Mouse (Mus musculus) CH12.LX (cell line): ENCODE data around the gene Depdc1b. TPM values are rescaled to one million over a fixed set of nuclear protein-coding genes. Genes with fewer than 3 reads are reported as not detected.

Source experiments
- DNase-seq: peaks from one replicate; pipeline ENCODE4 v3.0.0-alpha.2; 2013; ENCODE audit errors: extremely low read depth
- H3K27ac ChIP-seq: 2 replicates; pipeline ENCODE4 v1.5.1; 2012; ENCODE audit warnings: low read depth, mild to moderate bottlenecking, control low read depth, moderate library complexity; ENCODE audit not compliant: insufficient read depth
- H3K27me3 ChIP-seq: replicated peaks from 2 replicates; pipeline ENCODE3; 2012; ENCODE audit warnings: inconsistent platforms
- H3K36me3 ChIP-seq, 2 experiments: replicated peaks in 1 of 2; 2 replicates each; pipeline versions ENCODE3 to v1.6.1; 2012; ENCODE audit warnings: inconsistent platforms in 1 of 2, low read length in 1 of 2, mild to moderate bottlenecking in 1 of 2, mixed read lengths in 1 of 2, moderate library complexity in 1 of 2; ENCODE audit not compliant: control insufficient read depth in 1 of 2, insufficient read depth in 1 of 2
- H3K4me1 ChIP-seq, 2 experiments: 2 replicates each; pipeline ENCODE4 v1.6.1; 2012; ENCODE audit warnings: inconsistent platforms in 1 of 2, moderate library complexity in 1 of 2; ENCODE audit not compliant: insufficient read depth in 2 of 2, control insufficient read depth in 1 of 2
- H3K4me2 ChIP-seq: 2 replicates; pipeline ENCODE4 v1.6.1; 2012; ENCODE audit warnings: low read depth, mild to moderate bottlenecking, control low read depth; ENCODE audit not compliant: poor library complexity, insufficient read depth, severe bottlenecking
- H3K4me3 ChIP-seq, 3 experiments: fragments of 150-350 bp in 1 of 3; sonication (generic) in 1 of 3; replicated peaks in 1 of 3; 2 replicates each; pipeline versions ENCODE3 to v1.5.1; 2011 to 2012; ENCODE audit warnings: low read depth in 2 of 3, low read length in 2 of 3, mild to moderate bottlenecking in 2 of 3, moderate library complexity in 2 of 3, control low read depth in 1 of 3, improper control_type of control experiment in 1 of 3, inconsistent platforms in 1 of 3, mixed read lengths in 1 of 3; ENCODE audit not compliant: poor library complexity in 1 of 3
- H3K79me2 ChIP-seq: replicated peaks from 2 replicates; pipeline ENCODE4 v1.6.1; 2012; ENCODE audit warnings: mild to moderate bottlenecking, moderate library complexity; ENCODE audit not compliant: control insufficient read depth, poor library complexity, insufficient read depth, severe bottlenecking; ENCODE audit errors: extremely low read depth
- H3K9ac ChIP-seq: 2 replicates; pipeline ENCODE4 v1.6.1; 2012; ENCODE audit warnings: low read depth, mild to moderate bottlenecking, control low read depth, moderate library complexity; ENCODE audit not compliant: insufficient read depth
- H3K9me3 ChIP-seq: replicated peaks from 2 replicates; pipeline ENCODE3; 2012; ENCODE audit warnings: low read length, inconsistent platforms, mixed read lengths
- CHD1 ChIP-seq: IDR thresholded peaks from 2 replicates; pipeline ENCODE4 v1.6.1; 2012; ENCODE audit warnings: low read depth, low read length, improper control_type of control experiment, inconsistent platforms
- CTCF ChIP-seq, 2 experiments: IDR thresholded peaks in 1 of 2; conservative IDR thresholded peaks in 1 of 2; 2 replicates each; pipeline ENCODE4 v1.5.1; 2011 to 2012; ENCODE audit warnings: low read depth in 2 of 2, low read length in 2 of 2, improper control_type of control experiment in 1 of 2, inconsistent platforms in 1 of 2, mild to moderate bottlenecking in 1 of 2, moderate library complexity in 1 of 2
- ELF1 ChIP-seq: IDR thresholded peaks from 2 replicates; pipeline ENCODE4 v1.6.1; 2014; ENCODE audit warnings: low read depth, mild to moderate bottlenecking, inconsistent platforms, low read length, improper control_type of control experiment
- ETS1 ChIP-seq: conservative IDR thresholded peaks from 2 replicates; pipeline ENCODE4 v1.6.1; 2012; ENCODE audit warnings: low read depth, mild to moderate bottlenecking, inconsistent platforms, low read length, improper control_type of control experiment, moderate library complexity
- GABPA ChIP-seq: IDR thresholded peaks from 2 replicates; pipeline ENCODE4 v1.6.1; 2012; ENCODE audit warnings: low read depth, low read length, improper control_type of control experiment, inconsistent platforms; ENCODE audit not compliant: insufficient replicate concordance
- HCFC1 ChIP-seq: IDR thresholded peaks from 2 replicates; pipeline ENCODE4 v1.6.1; 2012; ENCODE audit warnings: low read depth, mild to moderate bottlenecking, inconsistent platforms, low read length, improper control_type of control experiment
- MAFK ChIP-seq: IDR thresholded peaks from 2 replicates; pipeline ENCODE4 v1.6.1; 2011; ENCODE audit warnings: low read length, improper control_type of control experiment; ENCODE audit not compliant: insufficient replicate concordance
- MAZ ChIP-seq: IDR thresholded peaks from 2 replicates; pipeline ENCODE4 v1.6.1; 2012; ENCODE audit warnings: low read depth, mild to moderate bottlenecking, inconsistent platforms, low read length, improper control_type of control experiment, moderate library complexity
- MEF2A ChIP-seq: IDR thresholded peaks from 2 replicates; pipeline ENCODE4 v1.6.1; 2014; ENCODE audit warnings: low read depth, mild to moderate bottlenecking, inconsistent platforms, low read length, improper control_type of control experiment, borderline replicate concordance
- MYC ChIP-seq: IDR thresholded peaks from 2 replicates; pipeline ENCODE4 v1.6.1; 2011; ENCODE audit warnings: low read depth, mild to moderate bottlenecking, improper control_type of control experiment, low read length
- POLR2A ChIP-seq: IDR thresholded peaks from 2 replicates; pipeline ENCODE4 v1.6.1; 2011; ENCODE audit warnings: low read depth, mild to moderate bottlenecking, improper control_type of control experiment, low read length
- POLR2AphosphoS2 ChIP-seq: IDR thresholded peaks from 2 replicates; pipeline ENCODE4 v1.6.1; 2011; ENCODE audit warnings: low read depth, low read length, improper control_type of control experiment
- RAD21 ChIP-seq: IDR thresholded peaks from 2 replicates; pipeline ENCODE4 v1.6.1; 2011; ENCODE audit warnings: low read depth, mild to moderate bottlenecking, low read length, improper control_type of control experiment, moderate library complexity
- SIN3A ChIP-seq: IDR thresholded peaks from 2 replicates; pipeline ENCODE4 v1.6.1; 2012; ENCODE audit warnings: low read length, improper control_type of control experiment, inconsistent platforms
- SMC3 ChIP-seq: IDR thresholded peaks from 2 replicates; pipeline ENCODE4 v1.6.1; 2011; ENCODE audit warnings: low read depth, low read length, improper control_type of control experiment
- TCF12 ChIP-seq: IDR thresholded peaks from 2 replicates; pipeline ENCODE4 v1.6.1; 2014; ENCODE audit warnings: low read depth, mild to moderate bottlenecking, inconsistent platforms, low read length, improper control_type of control experiment
- UBTF ChIP-seq: IDR thresholded peaks from 2 replicates; pipeline ENCODE4 v1.6.1; 2012; ENCODE audit warnings: low read depth, mild to moderate bottlenecking, inconsistent platforms, low read length, improper control_type of control experiment, moderate library complexity
- USF2 ChIP-seq: conservative IDR thresholded peaks from 2 replicates; pipeline ENCODE4 v1.6.1; 2011; ENCODE audit warnings: low read depth, low read length, improper control_type of control experiment
- ZC3H11A ChIP-seq: IDR thresholded peaks from 2 replicates; pipeline ENCODE4 v1.6.1; 2012; ENCODE audit warnings: low read depth, mild to moderate bottlenecking, inconsistent platforms, low read length, improper control_type of control experiment
- ZKSCAN1 ChIP-seq: IDR thresholded peaks from 2 replicates; pipeline ENCODE4 v1.6.1; 2012; ENCODE audit warnings: low read depth, inconsistent platforms, low read length, improper control_type of control experiment, borderline replicate concordance
- ZNF384 ChIP-seq: IDR thresholded peaks from 2 replicates; pipeline ENCODE4 v1.6.1; 2012; ENCODE audit warnings: low read depth, low read length, improper control_type of control experiment, inconsistent platforms
- dilution Hi-C: fragments of 300-500 bp; cut with MboI; formaldehyde crosslinking; loops from 2 replicates; pipeline ENCODE4 v1.14.3; 2020; ENCODE audit warnings: low sequenced_read_pairs; ENCODE audit not compliant: extremely low pct_unique_long_range_greater_than_20kb, extremely low pct_ligation_motif_present
- in situ Hi-C: fragments of 300-500 bp; cut with MboI; formaldehyde crosslinking; loops from 3 replicates; pipeline ENCODE4 v1.14.3; 2019; ENCODE audit warnings: low sequenced_read_pairs, low pct_ligation_motif_present, low pct_unique_long_range_greater_than_20kb, mixed read lengths
- polyA plus RNA-seq: library from polyadenylated mRNA; unstranded; fragments of >175 nt; gene quantifications from 2 replicates; pipeline ENCODE4 v1.2.1, GENCODE M21; 2012; ENCODE audit warnings: low read depth; ENCODE audit not compliant: insufficient read length
- total RNA-seq, 2 experiments: library from RNA; depleted of rRNA; stranded (reverse); fragments of 300-350 nt in 1 of 2; fragments of >200 nt in 1 of 2; gene quantifications; 2 replicates each; pipeline ENCODE4 v1.2.3; 2012 to 2014

Gene Depdc1b
- total and polyA plus RNA-seq, 3 experiments: 11.1 to 17.8 (median 15.7) TPM

DNA sequence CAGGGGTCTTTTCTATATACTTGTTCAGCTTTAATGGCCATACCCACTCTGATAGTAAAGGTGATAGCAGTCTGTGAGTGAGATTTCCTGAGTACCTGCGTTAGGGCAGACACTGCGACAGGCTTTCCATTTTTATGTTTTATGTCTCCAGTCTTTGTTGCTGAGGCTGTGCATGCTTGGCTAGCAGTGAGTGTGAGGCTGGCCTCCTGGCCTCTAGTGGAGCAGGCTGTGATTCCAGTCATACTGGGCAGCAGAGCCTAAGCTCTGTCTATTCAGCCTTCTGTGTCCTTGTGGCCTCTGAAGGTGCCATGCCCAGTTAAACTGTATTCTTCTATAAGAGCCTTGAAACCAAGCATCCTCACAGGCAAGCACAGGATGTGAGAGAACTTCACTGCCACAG is 6.3 kb downstream of the Depdc1b start:
- H3K27ac ChIP-seq: no peak overlapping the region
- in situ Hi-C loops: loop anchor here (25.0 kb wide), 1 partner anchor 435 kb away; no protein-coding TSS in a partner anchor
- no peak for TF ChIP-seq ZC3H11A
- TF ChIP-seq MYC: no peak
- TF ChIP-seq USF2: no peak
- no peak for TF ChIP-seq HCFC1
- TF ChIP-seq RAD21: no peak
- TF ChIP-seq UBTF: no peak
- peaks cover 2% of the 10 kb centered on the region for H3K9me3 ChIP-seq
- dilution Hi-C loops: no loop called here
- H3K27me3 ChIP-seq: no peaks in the 10 kb centered on the region
- H3K79me2 ChIP-seq: no peaks in the 10 kb centered on the region
- H3K4me1 ChIP-seq: peaks cover 3 to 16% of the 10 kb centered on the region in 2 experiments; a peak in 2 of 4 replicates
- DNase-seq: no peak
- H3K4me2 ChIP-seq: no peak overlapping the region
- H3K36me3 ChIP-seq: peaks cover 12 to 55% of the 10 kb centered on the region in 2 experiments
- no peak overlapping the region for H3K9ac ChIP-seq
- no peak overlapping the region for H3K4me3 ChIP-seq

GRCm38 (mm10) chr13:108323317-108323716 is 7.2 kb downstream of the Depdc1b start:
- H3K36me3 ChIP-seq: peaks cover 12 to 59% of the 10 kb centered on the region in 2 experiments

More at GRCm38 (mm10) chr13:108323317-108323716, 7.2 kb downstream of the Depdc1b start:
- no peaks in the 10 kb centered on the region for H3K27me3 ChIP-seq
- H3K4me2 ChIP-seq: no peak overlapping the region
- no peak overlapping the region for H3K27ac ChIP-seq
- H3K4me3 ChIP-seq: no peak overlapping the region
- H3K9me3 ChIP-seq: no peaks in the 10 kb centered on the region
- in situ Hi-C loops: loop anchor here (25.0 kb wide), 1 partner anchor 436 kb away; no protein-coding TSS in a partner anchor
- no peak overlapping the region for H3K9ac ChIP-seq
- H3K79me2 ChIP-seq: no peaks in the 10 kb centered on the region
- dilution Hi-C loops: no loop called here
- H3K4me1 ChIP-seq: peaks cover 3 to 13% of the 10 kb centered on the region in 2 experiments; a peak in 2 of 4 replicates
- TF ChIP-seq CTCF (conservative IDR thresholded peaks at IDR 0.05 in 1 of 2, IDR thresholded peaks at IDR 0.05 in 1 of 2; ENCODE audit: low read depth in 2 of 2, low read length in 2 of 2) (no peak), SIN3A (no peak), GABPA (no peak), POLR2AphosphoS2 (no peak), MAFK (no peak), ETS1 (no peak), CHD1 (no peak), RAD21 (no peak), MAZ (no peak), ELF1 (no peak), ZNF384 (no peak), POLR2A (no peak), HCFC1 (no peak), SMC3 (no peak), MYC (no peak), ZKSCAN1 (no peak), TCF12 (no peak), MEF2A (no peak)
- DNase-seq: no peak
